11 mouse cellular contexts compared by ENCODE assay signal in genomic region chr16:18233451-18233850, GRCm38 (mm10). TPM values are rescaled to one million over a fixed set of nuclear protein-coding genes. Genes with fewer than 3 reads are reported as not detected.
A peak's percentile ranks its signal among the peaks of the same experiment; 100 is the strongest.
DNase-seq lines count a peak whose midpoint lies in the region; ATAC-seq and TF ChIP-seq lines count a peak whose summit lies in the region.
"Had no signal": no experiment of that assay in that cellular context is flagged by ENCODE, and none has a peak within 500 bp of the region (broad histone marks: within the 10 kb centered on the region; RNA-seq: fewer than 3 reads in every experiment).

No protein-coding gene starts in this region.

- peaks cover 29% of the 10 kb centered on the region for H3K4me1 ChIP-seq in kidney, postnatal 0 days (replicated peaks; ENCODE audit: insufficient read depth, low read length)
- peaks cover 44% of the 10 kb centered on the region for H3K4me1 ChIP-seq in forebrain, embryonic 10.5 days
- H3K4me1 ChIP-seq in hindbrain, postnatal 0 days (ENCODE audit: insufficient read depth, low read length), result peaks cover 31% of the 10 kb centered on the region
- peaks cover 29% of the 10 kb centered on the region for H3K4me1 ChIP-seq in stomach, embryonic 16.5 days (ENCODE audit: control insufficient read depth, insufficient read depth, low read length)

- peak overlapping the region; percentile 4; the same call in 1 of the 2 replicates for H3K9ac ChIP-seq in kidney, postnatal 0 days (ENCODE audit: low read depth, low read length)
- no peak overlapping the region for H3K9ac ChIP-seq in hindbrain, postnatal 0 days (replicated peaks; ENCODE audit: low read length)
- peak overlapping the region; percentile 92; the same call in 1 of the 2 replicates for H3K9ac ChIP-seq in stomach, embryonic 16.5 days (ENCODE audit: low read length)

- 17% methylated on average over 1 of the region's 1 CpGs for WGBS in kidney, postnatal 0 days
- WGBS in forebrain, embryonic 10.5 days, result 58% methylated on average over 1 of the region's 1 CpGs
- WGBS in hindbrain, postnatal 0 days, result 54% methylated on average over 1 of the region's 1 CpGs
- 28% methylated on average over 1 of the region's 1 CpGs for WGBS in stomach, embryonic 16.5 days

- no peak for ATAC-seq in kidney, postnatal 0 days (replicated peaks; ENCODE audit: low FRiP score, low read depth)
- ATAC-seq in hindbrain, postnatal 0 days, result no peak
- no peak for ATAC-seq in stomach, embryonic 16.5 days (ENCODE audit: insufficient read depth, low FRiP score)

- DNase-seq in kidney, postnatal 0 days (ENCODE audit: low spot score), result no peak
- DNase-seq in kidney, adult 11 months, result no peak
- DNase-seq in forebrain, embryonic 10.5 days (ENCODE audit: extremely low spot score, low spot score), result no peak
- DNase-seq in hindbrain, postnatal 0 days (ENCODE audit: low spot score), result no peak
- DNase-seq in c-Kit-positive CD71-positive TER-119-positive erythroid progenitor cells, embryonic 14.5 days (ENCODE audit: low spot score), result no peak
- DNase-seq in layer of hippocampus, postnatal 36 days, result no peak
- no peak for DNase-seq in left cerebral cortex, adult 18-20 months (ENCODE audit: low spot score in 2 of 2)
- DNase-seq: cerebellum, adult 9-10 months; kidney, adult 9 months had no signal

- no peaks in the 10 kb centered on the region for H3K9me3 ChIP-seq in kidney, postnatal 0 days (replicated peaks; ENCODE audit: low read length)
- H3K9me3 ChIP-seq in forebrain, embryonic 10.5 days, result no peaks in the 10 kb centered on the region
- H3K9me3 ChIP-seq in hindbrain, postnatal 0 days (ENCODE audit: low read length), result no peaks in the 10 kb centered on the region
- H3K9me3 ChIP-seq in stomach, embryonic 16.5 days (replicated peaks; ENCODE audit: control insufficient read depth, low read length), result no peaks in the 10 kb centered on the region
- H3K9me3 ChIP-seq: megakaryocyte, embryonic 14.5 days had no signal

- 0 out of 2 replicates have a peak, but pooled peaks cover 2% of the 10 kb centered on the region for H3K36me3 ChIP-seq in kidney, postnatal 0 days (ENCODE audit: insufficient read depth, low read length)
- peaks cover 42% of the 10 kb centered on the region for H3K36me3 ChIP-seq in forebrain, embryonic 10.5 days (replicated peaks)
- H3K36me3 ChIP-seq in hindbrain, postnatal 0 days (ENCODE audit: insufficient read depth, low read length), result peaks cover 6% of the 10 kb centered on the region; the same call in 1 of the 2 replicates
- no peaks in the 10 kb centered on the region for H3K36me3 ChIP-seq in stomach, embryonic 16.5 days (ENCODE audit: control insufficient read depth, insufficient read depth, low read length)

- H3K27ac ChIP-seq in kidney, postnatal 0 days, result no peak overlapping the region
- no peak overlapping the region for H3K27ac ChIP-seq in forebrain, embryonic 10.5 days
- no peak overlapping the region for H3K27ac ChIP-seq in hindbrain, postnatal 0 days
- H3K27ac ChIP-seq in stomach, embryonic 16.5 days (ENCODE audit: low read length), result no peak overlapping the region

- H3K4me2 ChIP-seq in kidney, postnatal 0 days (ENCODE audit: low read length), result peak overlapping the region; percentile 92
- H3K4me2 ChIP-seq in hindbrain, postnatal 0 days (ENCODE audit: low read depth, low read length), result peak overlapping the region; percentile 85
- H3K4me2 ChIP-seq in stomach, embryonic 16.5 days (ENCODE audit: low read depth, low read length), result peak overlapping the region; percentile 77

- no peak for TF ChIP-seq CTCF in kidney, postnatal 0 days (IDR thresholded peaks at IDR 0.05; ENCODE audit: low read depth)
- no peak for TF ChIP-seq CTCF in hindbrain, postnatal 0 days (IDR thresholded peaks at IDR 0.05; ENCODE audit: low read depth)

- no peaks in the 10 kb centered on the region for H3K27me3 ChIP-seq in kidney, postnatal 0 days (ENCODE audit: insufficient read depth, low read length)
- no peaks in the 10 kb centered on the region for H3K27me3 ChIP-seq in forebrain, embryonic 10.5 days (ENCODE audit: poor library complexity, severe bottlenecking)
- no peaks in the 10 kb centered on the region for H3K27me3 ChIP-seq in hindbrain, postnatal 0 days (ENCODE audit: insufficient read depth, low read length)
- H3K27me3 ChIP-seq in stomach, embryonic 16.5 days (ENCODE audit: control insufficient read depth, insufficient read depth, low read length), result no peaks in the 10 kb centered on the region

- no peak overlapping the region for H3K4me3 ChIP-seq in kidney, postnatal 0 days (replicated peaks; ENCODE audit: low read depth, low read length)
- H3K4me3 ChIP-seq in forebrain, embryonic 10.5 days, result peak overlapping the region; percentile 92
- H3K4me3 ChIP-seq in hindbrain, postnatal 0 days (ENCODE audit: low read length), result no peak overlapping the region
- H3K4me3 ChIP-seq in stomach, embryonic 16.5 days (replicated peaks; ENCODE audit: low read length), result no peak overlapping the region

RNA-seq across cellular contexts. Expression of gene Zdhhc8, which starts 1.5 kb away (rescaled TPM):
- 13.1 and 13.5 TPM in 2 replicates for polyA plus RNA-seq in kidney, postnatal 0 days (2015; fragmentation: Nextera tagmentation; extraction: Ambion mirVana)
- 9.7 and 10.5 TPM in 2 replicates for polyA plus RNA-seq in forebrain, embryonic 10.5 days (2016; fragmentation: Nextera tagmentation; extraction: Ambion mirVana)
- 32.0 and 34.0 TPM in 2 replicates for total RNA-seq in hindbrain, postnatal 0 days (2014; rRNA removed)
- polyA plus RNA-seq in hindbrain, postnatal 0 days (2015; fragmentation: Nextera tagmentation; extraction: Ambion mirVana), result 13.3 and 14.5 TPM in 2 replicates
- polyA plus RNA-seq in stomach, embryonic 16.5 days (2015; fragmentation: Nextera tagmentation; extraction: Ambion mirVana), result 5.0 and 6.9 TPM in 2 replicates
- 10 to 100 TPM; 68.5 to 70.0 TPM for total RNA-seq in layer of hippocampus, postnatal 36 days (2021)
- 100 to 1,000 TPM; 106 to 124 TPM for total RNA-seq in left cerebral cortex, adult 18-20 months (2021)

RNA-seq across cellular contexts. Expression of gene Trmt2a, which starts 15.0 kb away (rescaled TPM):
- 53.0 and 59.2 TPM in 2 replicates for polyA plus RNA-seq in kidney, postnatal 0 days (2015; fragmentation: Nextera tagmentation; extraction: Ambion mirVana)
- 134 and 139 TPM in 2 replicates for polyA plus RNA-seq in forebrain, embryonic 10.5 days (2016; fragmentation: Nextera tagmentation; extraction: Ambion mirVana)
- total RNA-seq in hindbrain, postnatal 0 days (2014; rRNA removed), result 61.4 and 65.1 TPM in 2 replicates
- 60.9 and 67.8 TPM in 2 replicates for polyA plus RNA-seq in hindbrain, postnatal 0 days (2015; fragmentation: Nextera tagmentation; extraction: Ambion mirVana)
- polyA plus RNA-seq in stomach, embryonic 16.5 days (2015; fragmentation: Nextera tagmentation; extraction: Ambion mirVana), result 98.8 and 99.1 TPM in 2 replicates
- total RNA-seq in layer of hippocampus, postnatal 36 days (2021), result 10 to 100 TPM; 48.9 to 64.1 TPM
- 10 to 100 TPM; 41.8 to 48.5 TPM for total RNA-seq in left cerebral cortex, adult 18-20 months (2021)

RNA-seq across cellular contexts. Expression of gene Ranbp1, which starts 15.1 kb away (rescaled TPM):
- 457 and 487 TPM in 2 replicates for polyA plus RNA-seq in kidney, postnatal 0 days (2015; fragmentation: Nextera tagmentation; extraction: Ambion mirVana)
- 1,297 and 1,372 TPM in 2 replicates for polyA plus RNA-seq in forebrain, embryonic 10.5 days (2016; fragmentation: Nextera tagmentation; extraction: Ambion mirVana)
- 110 and 127 TPM in 2 replicates for total RNA-seq in hindbrain, postnatal 0 days (2014; rRNA removed)
- polyA plus RNA-seq in hindbrain, postnatal 0 days (2015; fragmentation: Nextera tagmentation; extraction: Ambion mirVana), result 426 and 453 TPM in 2 replicates
- polyA plus RNA-seq in stomach, embryonic 16.5 days (2015; fragmentation: Nextera tagmentation; extraction: Ambion mirVana), result 370 and 425 TPM in 2 replicates
- total RNA-seq in layer of hippocampus, postnatal 36 days (2021), result 10 to 100 TPM; 85.1 to 90.7 TPM
- total RNA-seq in left cerebral cortex, adult 18-20 months (2021), result 10 to 100 TPM; 85.5 to 91.0 TPM

RNA-seq across cellular contexts. Expression of gene Ccdc188, which starts 15.8 kb away (rescaled TPM):
- not detected in 2 replicates for polyA plus RNA-seq in kidney, postnatal 0 days (2015; fragmentation: Nextera tagmentation; extraction: Ambion mirVana)
- polyA plus RNA-seq in forebrain, embryonic 10.5 days (2016; fragmentation: Nextera tagmentation; extraction: Ambion mirVana), result not detected in 2 replicates
- total RNA-seq in hindbrain, postnatal 0 days (2014; rRNA removed), result not detected in 2 replicates
- not detected in 2 replicates for polyA plus RNA-seq in hindbrain, postnatal 0 days (2015; fragmentation: Nextera tagmentation; extraction: Ambion mirVana)
- polyA plus RNA-seq in stomach, embryonic 16.5 days (2015; fragmentation: Nextera tagmentation; extraction: Ambion mirVana), result not detected in 2 replicates
- total RNA-seq in layer of hippocampus, postnatal 36 days (2021), result not detected
- not detected for total RNA-seq in left cerebral cortex, adult 18-20 months (2021)

RNA-seq across cellular contexts. Expression of gene Gm49776, which starts 24.7 kb away (rescaled TPM):
- 0.91 and 3.0 TPM in 2 replicates for polyA plus RNA-seq in kidney, postnatal 0 days (2015; fragmentation: Nextera tagmentation; extraction: Ambion mirVana)
- 3.0 and 5.8 TPM in 2 replicates for polyA plus RNA-seq in forebrain, embryonic 10.5 days (2016; fragmentation: Nextera tagmentation; extraction: Ambion mirVana)
- total RNA-seq in hindbrain, postnatal 0 days (2014; rRNA removed), result not detected in 2 replicates
- 1.1 and 3.1 TPM in 2 replicates for polyA plus RNA-seq in hindbrain, postnatal 0 days (2015; fragmentation: Nextera tagmentation; extraction: Ambion mirVana)
- polyA plus RNA-seq in stomach, embryonic 16.5 days (2015; fragmentation: Nextera tagmentation; extraction: Ambion mirVana), result not detected in 2 replicates
- total RNA-seq in layer of hippocampus, postnatal 36 days (2021), result not detected
- total RNA-seq in left cerebral cortex, adult 18-20 months (2021), result not detected
